Mouse (Mus musculus) midbrain, embryonic 11.5 days (tissue): Measurements from ENCODE around the gene Cyp4a32. TPM values are rescaled to one million over a fixed set of nuclear protein-coding genes. Genes with fewer than 3 reads are reported as not detected.
"Not testable (repeated sequence)": the region's sequence is repeated elsewhere in the genome, so short reads cannot be mapped to it uniquely, and the experiment has no call there.

Experiments used
- ATAC-seq: fragments of 200-750 bp; cut with Nextera tagmentation; 2 replicates; pipeline ENCODE4 v1.8.0; 2017; ENCODE audit warnings: moderate TSS enrichment, moderate library complexity; ENCODE audit not compliant: low FRiP score
- DNase-seq: peaks from one replicate; pipeline ENCODE4 v3.0.0; 2015; ENCODE audit warnings: low spot score; ENCODE audit errors: missing footprints
- H3K27ac ChIP-seq: fragments of 300-500 bp; sonication (generic); 2 replicates; pipeline ENCODE4 v1.5.1; 2014; ENCODE audit warnings: low read depth, low read length
- H3K27me3 ChIP-seq: fragments of 300-500 bp; sonication (generic); 2 replicates; pipeline ENCODE4 v1.6.1; 2014; ENCODE audit warnings: mild to moderate bottlenecking, low read length, moderate library complexity, mixed read lengths; ENCODE audit not compliant: control insufficient read depth, insufficient read depth
- H3K36me3 ChIP-seq: fragments of 300-500 bp; sonication (generic); 2 replicates; pipeline ENCODE4 v1.6.1; 2014; ENCODE audit warnings: mild to moderate bottlenecking, low read length, moderate library complexity, mixed read lengths; ENCODE audit not compliant: control insufficient read depth, insufficient read depth
- H3K4me1 ChIP-seq: fragments of 300-500 bp; sonication (generic); 2 replicates; pipeline ENCODE4 v1.6.1; 2014; ENCODE audit warnings: low read length; ENCODE audit not compliant: control insufficient read depth, insufficient read depth
- H3K4me2 ChIP-seq: fragments of 300-500 bp; sonication (generic); 2 replicates; pipeline ENCODE4 v1.6.1; 2014; ENCODE audit warnings: mild to moderate bottlenecking, moderate library complexity
- H3K4me3 ChIP-seq: fragments of 300-500 bp; sonication (generic); 2 replicates; pipeline ENCODE4 v1.5.1; 2014; ENCODE audit warnings: low read depth, low read length
- H3K9ac ChIP-seq: fragments of 300-500 bp; sonication (generic); 2 replicates; pipeline ENCODE4 v1.6.1; 2014; ENCODE audit warnings: low read length
- H3K9me3 ChIP-seq: fragments of 300-500 bp; sonication (generic); 2 replicates; pipeline ENCODE4 v1.6.1; 2016; ENCODE audit warnings: low read length; ENCODE audit not compliant: control insufficient read depth
- WGBS: fragments of 180-500 bp; shearing (Covaris S2); extraction: QIAGEN DNeasy Blood & Tissue Kit; methylation state at CpG from one replicate; pipeline ENCODE4 v1.1.7; 2014; 5-methylcytosine and 5-hydroxymethylcytosine counted together
- polyA plus RNA-seq: library from polyadenylated mRNA; unstranded; fragments of >200 nt; fragmentation: Nextera tagmentation; extraction: Ambion mirVana; gene quantifications from 2 replicates; pipeline ENCODE4 v1.2.1, GENCODE M21; 2014

Gene Cyp4a32
- not detected in 2 replicates for polyA plus RNA-seq

DNA sequence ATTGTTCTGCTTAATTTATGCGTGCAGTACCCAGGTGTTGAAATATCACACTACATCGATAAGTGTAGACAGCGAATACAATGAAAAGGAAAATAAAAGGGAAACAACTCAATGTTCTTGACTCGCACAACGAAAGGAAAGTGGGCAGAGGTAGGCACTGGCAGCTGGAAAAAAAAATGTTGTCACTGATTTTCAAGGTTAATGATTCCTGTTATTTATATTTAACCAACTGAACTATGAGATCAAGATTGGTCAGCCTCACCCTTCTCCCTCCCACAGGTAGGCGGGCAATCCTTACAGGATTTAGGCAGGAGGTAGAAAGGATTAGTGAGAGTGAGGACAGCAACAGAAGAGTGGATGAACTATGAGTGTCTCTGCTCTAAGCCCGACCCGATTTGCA is at the start of gene Cyp4a32:
Cyp4a32 (plus strand) TSS at position 359 of the 400 bp plus-strand sequence.
- not testable (repeated sequence) for H3K9ac ChIP-seq, H3K4me2 ChIP-seq, H3K4me1 ChIP-seq, DNase-seq, H3K36me3 ChIP-seq, H3K4me3 ChIP-seq, ATAC-seq, H3K27ac ChIP-seq, H3K9me3 ChIP-seq, H3K27me3 ChIP-seq
- 85% methylated on average over 8 of the region's 8 CpGs for WGBS

DNA sequence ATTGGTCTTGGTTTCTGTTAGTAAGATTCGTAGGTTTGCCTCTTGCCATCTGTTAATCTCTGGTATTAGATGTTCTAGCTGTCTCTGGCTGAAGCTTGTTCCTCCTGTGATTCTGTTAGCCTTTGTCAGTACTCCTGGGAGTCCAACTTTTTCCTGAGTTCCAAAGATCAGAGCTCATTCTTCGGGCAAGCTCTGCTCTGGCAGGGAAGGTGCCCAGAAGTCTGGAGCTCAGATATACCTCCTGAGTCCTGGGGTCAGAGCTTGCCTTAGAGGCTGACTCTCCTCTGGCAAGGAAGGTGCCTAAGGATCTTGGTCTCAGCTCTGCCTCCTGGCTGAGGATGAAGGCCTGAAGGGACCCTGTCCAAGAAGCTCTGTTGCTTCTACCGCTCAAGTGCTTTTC is 48.0 kb upstream of the Cyp4a32 start:
- WGBS, result 88% methylated on average over 3 of the region's 3 CpGs
- DNase-seq (no peak), ATAC-seq (no peak)
- no peaks in the 10 kb centered on the region for H3K36me3 ChIP-seq
- no peak overlapping the region for H3K4me3 ChIP-seq
- no peak overlapping the region for H3K27ac ChIP-seq
- no peaks in the 10 kb centered on the region for H3K27me3 ChIP-seq
- no peak overlapping the region for H3K9ac ChIP-seq
- H3K9me3 ChIP-seq, result no peaks in the 10 kb centered on the region
- no peaks in the 10 kb centered on the region for H3K4me1 ChIP-seq
- H3K4me2 ChIP-seq, result no peak overlapping the region

DNA sequence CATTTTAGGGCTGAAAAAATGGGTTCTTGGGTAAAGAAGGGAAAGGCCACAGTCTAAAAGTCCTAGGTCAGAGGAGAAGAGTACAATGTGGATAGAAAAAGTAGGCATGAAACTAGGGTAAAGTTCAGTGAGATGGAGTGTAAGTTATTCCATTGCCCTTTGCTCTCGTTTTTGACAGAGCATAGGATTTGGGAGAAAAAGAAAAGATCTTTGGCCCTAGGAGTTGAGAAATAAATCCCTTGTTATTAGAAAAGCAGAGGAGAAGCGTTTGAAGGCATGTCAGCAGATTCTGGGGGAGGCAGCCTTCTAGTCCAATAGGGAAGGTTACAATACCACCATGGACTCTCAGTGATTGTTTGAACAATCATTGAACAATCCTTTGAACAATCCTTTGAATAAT is 45.3 kb upstream of the Cyp4a32 start:
- H3K27me3 ChIP-seq, result no peaks in the 10 kb centered on the region
- no peak overlapping the region for H3K9ac ChIP-seq
- 67% methylated on average over 2 of the region's 2 CpGs for WGBS
- H3K4me3 ChIP-seq, result no peak overlapping the region
- H3K9me3 ChIP-seq, result no peaks in the 10 kb centered on the region
- no peak overlapping the region for H3K4me2 ChIP-seq
- ATAC-seq (no peak), DNase-seq (no peak)
- H3K4me1 ChIP-seq, result no peaks in the 10 kb centered on the region
- no peaks in the 10 kb centered on the region for H3K36me3 ChIP-seq
- H3K27ac ChIP-seq, result no peak overlapping the region

DNA sequence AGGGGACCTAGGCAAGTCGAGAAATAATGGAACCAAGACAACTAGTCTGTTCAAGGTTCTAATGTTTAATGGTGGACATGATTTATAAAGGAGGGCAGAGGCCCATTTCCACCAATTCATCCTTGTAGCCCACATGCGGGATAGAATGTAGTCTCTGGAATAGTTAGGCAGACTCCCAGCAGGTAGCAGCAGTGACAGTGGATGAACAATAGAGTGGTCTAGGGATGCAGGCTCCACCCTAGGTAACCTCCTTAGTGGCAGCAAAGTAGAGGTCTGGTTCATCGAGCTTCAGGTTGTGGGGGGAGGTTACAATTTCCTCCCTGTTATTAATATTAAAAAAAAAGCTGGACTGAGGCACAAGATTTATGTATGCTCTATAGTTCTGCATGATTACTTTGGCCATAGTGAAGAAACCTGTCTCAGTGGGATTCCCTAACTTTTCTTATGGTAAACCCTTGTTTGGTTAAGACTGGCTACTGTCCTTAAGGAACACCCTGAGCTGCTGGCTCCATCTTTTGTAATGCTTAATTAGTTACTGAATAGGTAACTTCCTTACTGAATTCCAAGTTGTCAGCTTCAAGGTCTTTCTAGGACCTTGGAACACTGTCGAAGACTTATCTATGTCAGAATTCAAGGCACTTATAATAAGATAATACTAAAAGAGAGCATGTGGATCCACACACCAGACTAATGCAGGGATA is 42.8 kb upstream of the Cyp4a32 start:
- no peaks in the 10 kb centered on the region for H3K9me3 ChIP-seq
- H3K4me3 ChIP-seq, result no peak overlapping the region
- no peak overlapping the region for H3K4me2 ChIP-seq
- no peaks in the 10 kb centered on the region for H3K4me1 ChIP-seq
- H3K36me3 ChIP-seq, result no peaks in the 10 kb centered on the region
- ATAC-seq (no peak), DNase-seq (no peak)
- no peak overlapping the region for H3K9ac ChIP-seq
- H3K27ac ChIP-seq, result no peak overlapping the region
- 63% methylated on average over 4 of the region's 4 CpGs for WGBS
- no peaks in the 10 kb centered on the region for H3K27me3 ChIP-seq

DNA sequence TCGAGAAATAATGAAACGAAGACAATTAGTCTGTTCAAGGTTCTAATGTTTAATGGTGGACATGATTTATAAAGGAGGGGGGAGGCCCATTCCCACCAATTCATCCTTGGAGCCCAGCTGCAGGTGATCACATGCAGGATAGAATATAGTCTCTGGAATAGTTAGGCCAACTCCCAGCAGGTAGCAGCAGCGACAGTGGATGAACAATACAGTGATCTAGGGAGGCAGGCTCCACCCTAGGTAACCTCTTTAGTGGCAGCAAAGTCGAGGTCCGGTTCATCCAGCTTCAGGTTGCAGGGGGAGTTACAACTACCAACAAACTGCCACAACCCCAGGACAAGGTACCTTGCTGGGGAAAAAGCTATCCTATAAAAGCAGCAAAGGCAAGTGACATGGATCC is 39.5 kb upstream of the Cyp4a32 start:
- H3K9ac ChIP-seq, H3K27me3 ChIP-seq, H3K4me1 ChIP-seq, ATAC-seq, DNase-seq, H3K4me2 ChIP-seq, H3K27ac ChIP-seq, H3K4me3 ChIP-seq, H3K9me3 ChIP-seq, H3K36me3 ChIP-seq: not testable (repeated sequence)
- WGBS, result 61% methylated on average over 5 of the region's 5 CpGs

DNA sequence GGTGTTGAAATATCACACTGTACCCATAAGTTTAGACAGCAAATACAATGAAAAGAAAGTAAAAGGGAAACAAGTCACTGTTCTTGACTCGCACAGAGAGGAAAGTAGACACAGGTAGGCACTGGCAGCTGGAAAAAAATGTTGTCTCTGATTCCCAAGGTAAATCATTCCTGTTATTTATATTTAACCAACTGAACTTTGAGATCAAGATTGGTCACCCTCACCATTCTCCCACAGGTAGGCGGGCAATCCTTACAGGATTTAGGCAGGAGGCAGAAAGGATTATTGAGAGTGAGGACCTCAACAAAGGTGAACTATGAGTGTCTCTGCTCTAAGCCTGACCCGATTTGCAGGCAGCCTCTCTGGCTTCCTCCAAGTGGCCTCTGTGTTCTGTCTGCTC is 37.4 kb upstream of the Cyp4a32 start, which contains the start of gene Cyp4a31:
Cyp4a31 (plus strand) TSS at position 249 of the 400 bp plus-strand sequence.
- ATAC-seq (no peak), DNase-seq (no peak)
- Histone ChIP-seq H3K27me3 (no peaks in the 10 kb centered on the region), H3K4me3 (no peak within 1 kb of the TSS), H3K27ac (no peak within 1 kb of the TSS), H3K9me3 (no peaks in the 10 kb centered on the region), H3K4me2 (no peak within 1 kb of the TSS), H3K4me1 (no peaks in the 10 kb centered on the region), H3K36me3 (no peaks in the 10 kb centered on the region), H3K9ac (no peak within 1 kb of the TSS)
- WGBS, result 89% methylated on average over 3 of the region's 3 CpGs

DNA sequence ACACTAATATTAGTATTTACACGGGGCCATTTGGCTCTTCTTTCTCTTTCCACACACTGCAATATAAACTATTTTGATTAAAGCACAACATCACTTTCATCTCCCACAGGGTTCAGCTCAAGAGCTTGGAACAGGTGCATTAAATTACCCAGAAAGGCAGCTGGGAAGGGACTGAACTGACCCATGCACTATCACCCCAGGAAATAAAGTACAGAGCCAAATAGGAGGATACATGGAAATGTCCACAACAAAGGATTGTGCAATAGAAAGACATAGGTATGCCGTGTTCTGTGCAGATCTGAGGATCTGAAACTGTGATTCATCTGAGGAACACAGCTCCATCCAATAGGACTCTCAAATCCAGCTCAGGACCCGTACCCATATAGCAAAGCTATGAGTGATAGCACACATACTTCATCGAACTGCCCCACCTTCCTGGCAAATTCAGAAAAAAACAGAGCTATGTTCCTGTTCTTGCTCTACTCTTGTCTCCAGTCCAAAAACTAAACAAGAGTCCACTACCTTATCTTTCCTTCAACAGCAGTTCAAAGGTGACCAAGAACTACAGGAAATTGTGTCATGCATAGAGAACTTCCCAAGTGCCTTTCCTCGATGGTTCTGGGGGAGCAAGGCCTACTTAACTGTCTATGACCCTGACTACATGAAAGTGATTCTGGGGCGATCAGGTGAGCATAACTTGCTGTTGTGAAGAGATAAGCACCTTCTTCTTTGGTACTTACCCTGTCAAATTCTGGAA is 36.1 kb upstream of the Cyp4a32 start:
- H3K9me3 ChIP-seq, ATAC-seq, H3K4me3 ChIP-seq, H3K27me3 ChIP-seq, H3K4me1 ChIP-seq, DNase-seq, H3K4me2 ChIP-seq, H3K9ac ChIP-seq, H3K27ac ChIP-seq, H3K36me3 ChIP-seq: not testable (repeated sequence)
- WGBS, result 88% methylated on average over 5 of the region's 6 CpGs

DNA sequence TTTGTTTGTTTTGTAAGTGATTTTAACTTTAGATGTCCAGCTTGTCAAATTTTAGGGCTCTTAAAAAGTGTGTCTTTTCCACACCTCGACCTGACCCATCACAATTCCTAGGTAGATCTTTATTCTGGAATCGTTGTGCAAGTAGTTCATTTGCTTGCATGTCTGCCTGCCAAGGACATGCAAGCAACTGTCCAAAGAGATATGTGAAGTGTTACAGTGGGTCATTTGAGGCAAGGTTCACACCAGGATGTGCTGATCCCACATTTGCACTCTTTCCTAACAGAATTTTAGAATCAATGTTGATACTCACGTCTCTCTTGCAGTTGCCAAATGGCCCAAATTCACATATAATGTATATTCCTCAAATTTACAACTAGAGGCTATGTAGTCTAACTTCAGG is 25.5 kb upstream of the Cyp4a32 start:
- H3K27me3 ChIP-seq, result no peaks in the 10 kb centered on the region
- 83% methylated on average over 3 of the region's 3 CpGs for WGBS
- H3K27ac ChIP-seq, result no peak overlapping the region
- H3K4me3 ChIP-seq, result no peak overlapping the region
- H3K9ac ChIP-seq, result no peak overlapping the region
- no peaks in the 10 kb centered on the region for H3K36me3 ChIP-seq
- ATAC-seq (no peak), DNase-seq (no peak)
- no peaks in the 10 kb centered on the region for H3K9me3 ChIP-seq
- no peak overlapping the region for H3K4me2 ChIP-seq
- no peaks in the 10 kb centered on the region for H3K4me1 ChIP-seq

DNA sequence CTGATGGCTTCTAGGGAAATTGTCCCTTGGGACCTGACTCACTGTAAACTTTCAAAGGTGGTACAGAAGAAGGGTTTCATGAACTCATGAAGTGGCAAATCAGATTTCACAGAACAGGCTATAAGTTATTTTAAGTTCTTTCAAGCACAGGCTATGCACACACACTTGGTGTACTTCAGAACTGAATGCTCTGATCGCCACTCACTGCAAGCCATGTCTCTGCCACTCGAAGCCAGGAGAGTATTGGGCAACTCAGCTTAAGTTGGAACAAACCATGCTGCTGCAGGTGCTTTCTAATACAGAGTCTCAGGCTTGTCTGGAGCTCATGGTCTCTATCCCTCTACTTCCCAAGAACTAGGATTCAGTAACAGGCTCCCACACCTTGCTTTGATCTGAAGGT is 25.0 kb upstream of the Cyp4a32 start:
- 88% methylated on average over 2 of the region's 2 CpGs for WGBS

More for the DNA sequence above, 25.0 kb upstream of the Cyp4a32 start:
- Histone ChIP-seq H3K4me1 (no peaks in the 10 kb centered on the region), H3K36me3 (no peaks in the 10 kb centered on the region), H3K4me2 (no peak overlapping the region), H3K9ac (no peak overlapping the region), H3K27me3 (no peaks in the 10 kb centered on the region), H3K27ac (no peak overlapping the region), H3K4me3 (no peak overlapping the region), H3K9me3 (no peaks in the 10 kb centered on the region)
- DNase-seq, result no peak
- no peak for ATAC-seq
